Mouse (Mus musculus) olfactory bulb, adult 2 months (tissue): ENCODE measurements around the gene Nphp1.

Experiments
- CTCF ChIP-seq: fragments of 200-500 bp; IDR thresholded peaks from 2 replicates; pipeline ENCODE4 v1.5.1; 2012; ENCODE audit warnings: low read depth, mild to moderate bottlenecking, low read length, moderate library complexity; ENCODE audit not compliant: insufficient read depth
- POLR2A ChIP-seq: fragments of 200-500 bp; IDR thresholded peaks from 2 replicates; pipeline ENCODE4 v1.6.1; 2012; ENCODE audit warnings: mild to moderate bottlenecking, low read depth, low read length, moderate library complexity; ENCODE audit not compliant: insufficient read depth

DNA sequence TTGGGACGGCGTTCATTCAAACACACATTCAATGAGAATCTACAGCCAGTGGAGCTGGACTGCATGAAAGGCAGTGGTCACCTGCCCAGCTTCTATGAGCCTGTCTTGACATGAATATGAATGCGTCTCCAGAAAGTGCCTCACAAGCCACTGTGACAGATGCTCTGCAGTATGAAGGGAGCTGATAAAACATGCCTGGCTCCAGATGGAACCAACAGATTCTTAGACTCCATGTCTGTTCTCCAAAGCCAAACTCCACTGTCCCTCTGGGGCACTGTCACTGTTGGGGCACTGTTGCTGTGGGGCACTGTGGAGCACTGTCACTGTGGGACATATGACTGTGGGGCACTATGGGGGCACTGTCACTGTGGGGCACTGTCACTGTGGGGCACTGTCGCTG lies 34.6 kb downstream of the Nphp1 start:
- TF ChIP-seq POLR2A, result no peak
- no peak for TF ChIP-seq CTCF
